Mouse (Mus musculus): ENCODE measurements at regions not wholly inside any gene's neighbourhood (a gene's known extent, or its start where the extent isn't known, plus 50 kb on each side); places are given as distances from the start of the nearest gene placed in this dataset.

GRCm38 (mm10) chr3:21218936-21219335, 852.0 kb upstream of the Agtr1b start:
- 88% methylated on average over 1 of the region's 1 CpGs for WGBS
- DNase-seq (ENCODE audit: low read depth, low spot score), result no peak

- 73% methylated on average over 2 of the region's 2 CpGs for WGBS
- DNase-seq (ENCODE audit: low read depth, low spot score), result no peak
Observed at GRCm38 (mm10) chr3:21241184-21241583, 835.3 kb upstream of the Tbl1xr1 start.

- WGBS, result 97% methylated on average over 1 of the region's 1 CpGs
- DNase-seq (ENCODE audit: low read depth, low spot score), result no peak
Observed at GRCm38 (mm10) chr3:21256129-21256760, 820.2 kb upstream of the Tbl1xr1 start.

GRCm38 (mm10) chr3:21263317-21263716, 813.1 kb upstream of the Tbl1xr1 start:
- 95% methylated on average over 2 of the region's 2 CpGs for WGBS
- no peak for DNase-seq (ENCODE audit: low read depth, low spot score)

- 52% methylated on average over 2 of the region's 2 CpGs for WGBS
- no peak for DNase-seq (ENCODE audit: low read depth, low spot score)
Observed at GRCm38 (mm10) chr3:21265491-21265890, 811.0 kb upstream of the Tbl1xr1 start.

- no peak for DNase-seq (ENCODE audit: low read depth, low spot score)
- WGBS, result 58% methylated on average over 7 of the region's 7 CpGs
Observed at GRCm38 (mm10) chr3:21268429-21269129, 807.9 kb upstream of the Tbl1xr1 start.

- no peak for DNase-seq (ENCODE audit: low read depth, low spot score)
- 75% methylated on average over 2 of the region's 2 CpGs for WGBS
Observed at GRCm38 (mm10) chr3:21269130-21269440, 807.4 kb upstream of the Tbl1xr1 start.

GRCm38 (mm10) chr3:21270788-21271187, 805.7 kb upstream of the Tbl1xr1 start:
- no peak for DNase-seq (ENCODE audit: low read depth, low spot score)
- 88% methylated on average over 3 of the region's 3 CpGs for WGBS

GRCm38 (mm10) chr3:21272219-21272618, 804.2 kb upstream of the Tbl1xr1 start:
- 86% methylated on average over 4 of the region's 4 CpGs for WGBS
- DNase-seq (ENCODE audit: low read depth, low spot score), result no peak

- no peak for DNase-seq (ENCODE audit: low read depth, low spot score)
- WGBS, result 82% methylated on average over 1 of the region's 1 CpGs
Observed at GRCm38 (mm10) chr3:21292774-21293173, 783.7 kb upstream of the Tbl1xr1 start.

- WGBS, result 83% methylated on average over 2 of the region's 2 CpGs
- no peak for DNase-seq (ENCODE audit: low read depth, low spot score)
Observed at GRCm38 (mm10) chr3:21293308-21293707, 783.1 kb upstream of the Tbl1xr1 start.

GRCm38 (mm10) chr3:21294776-21295175, 781.7 kb upstream of the Tbl1xr1 start:
- DNase-seq (ENCODE audit: low read depth, low spot score), result no peak

GRCm38 (mm10) chr3:21296581-21297110, 779.8 kb upstream of the Tbl1xr1 start:
- no peak for DNase-seq (ENCODE audit: low read depth, low spot score)
- WGBS, result 25% methylated on average over 1 of the region's 1 CpGs

More at GRCm38 (mm10) chr3:21294776-21295175, 781.7 kb upstream of the Tbl1xr1 start:
- 80% methylated on average over 3 of the region's 3 CpGs for WGBS

- WGBS, result 76% methylated on average over 4 of the region's 4 CpGs
Observed at GRCm38 (mm10) chr3:21325329-21325896, 751.0 kb upstream of the Tbl1xr1 start.

GRCm38 (mm10) chr3:21341916-21342315, 734.5 kb upstream of the Tbl1xr1 start:
- DNase-seq (ENCODE audit: low read depth, low spot score), result no peak

More at GRCm38 (mm10) chr3:21325329-21325896, 751.0 kb upstream of the Tbl1xr1 start:
- no peak for DNase-seq (ENCODE audit: low read depth, low spot score)

- WGBS, result 91% methylated on average over 1 of the region's 1 CpGs
Observed at GRCm38 (mm10) chr3:21343095-21343494, 733.4 kb upstream of the Tbl1xr1 start.

GRCm38 (mm10) chr3:21349421-21349820, 727.0 kb upstream of the Tbl1xr1 start:
- no peak for DNase-seq (ENCODE audit: low read depth, low spot score)
- WGBS, result 69% methylated on average over 3 of the region's 3 CpGs

More at GRCm38 (mm10) chr3:21343095-21343494, 733.4 kb upstream of the Tbl1xr1 start:
- no peak for DNase-seq (ENCODE audit: low read depth, low spot score)

GRCm38 (mm10) chr3:21356150-21356549, 720.3 kb upstream of the Tbl1xr1 start:
- 48% methylated on average over 3 of the region's 3 CpGs for WGBS
- DNase-seq (ENCODE audit: low read depth, low spot score), result no peak

- WGBS, result 75% methylated on average over 6 of the region's 6 CpGs
- no peak for DNase-seq (ENCODE audit: low read depth, low spot score)
Observed at GRCm38 (mm10) chr3:21356831-21357712, 719.4 kb upstream of the Tbl1xr1 start.

GRCm38 (mm10) chr3:21358068-21358467, 718.4 kb upstream of the Tbl1xr1 start:
- WGBS, result 88% methylated on average over 6 of the region's 6 CpGs
- DNase-seq (ENCODE audit: low read depth, low spot score), result no peak

All from large intestine, adult 2 months (tissue).